Mouse (Mus musculus) thymus, adult 18-20 months (tissue): ENCODE measurements around the gene Sorl1.

ENCODE experiments used
- DNase-seq, 2 experiments: peaks; one replicate each; pipeline ENCODE4 v3.0.0; 2022; ENCODE audit warnings: mixed read lengths in 2 of 2

Sorl1 gene

DNA sequence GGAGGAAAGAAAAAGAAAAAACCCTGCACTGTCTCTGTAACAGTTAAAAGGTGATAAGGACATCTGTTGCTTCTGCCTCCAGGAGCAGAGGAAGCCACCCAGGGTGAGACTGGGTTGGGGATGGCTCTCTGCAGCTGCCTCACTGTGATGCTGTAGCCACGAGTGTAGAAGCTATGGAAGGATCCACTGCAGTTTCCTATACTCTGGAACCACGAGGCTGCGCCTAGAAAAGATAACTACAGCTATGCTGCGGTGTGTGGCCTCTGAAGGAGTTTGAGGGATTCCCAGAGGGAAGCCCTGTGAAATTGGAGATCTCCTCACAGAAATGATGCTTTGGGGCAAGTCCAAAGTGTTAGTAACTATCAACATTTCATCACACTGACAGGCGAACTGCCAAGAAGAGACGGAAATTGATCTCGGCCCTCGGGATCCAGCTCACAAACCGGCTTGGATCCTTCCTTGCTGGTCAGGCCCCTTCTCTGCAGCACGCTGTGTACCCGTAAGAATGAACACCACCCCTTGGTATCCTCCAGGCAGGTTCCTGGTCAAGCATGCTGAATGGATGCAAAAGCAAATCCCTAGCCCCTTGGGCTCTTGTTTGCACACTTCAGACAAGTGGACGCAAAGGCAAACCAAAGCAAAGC lies 71.3 kb downstream of the Sorl1 start:
- no peak for DNase-seq

DNA sequence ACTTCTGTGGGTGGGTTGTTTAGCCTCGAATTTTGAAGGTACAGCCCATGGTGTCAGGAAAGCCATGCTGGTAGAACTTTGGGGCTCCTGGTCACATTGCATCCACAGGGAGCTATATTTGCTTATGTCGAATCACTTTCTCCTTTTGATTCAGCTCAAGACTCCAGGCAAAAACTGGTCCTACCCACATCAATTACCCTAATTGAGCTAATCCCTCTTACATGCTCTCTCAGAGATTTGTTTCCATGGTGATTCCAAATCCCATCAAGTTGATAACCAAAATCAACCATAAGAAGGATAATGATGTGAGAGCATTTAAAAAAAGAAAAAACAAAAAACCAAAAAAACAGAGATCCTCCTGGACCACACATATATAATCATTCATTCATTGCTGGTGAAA lies 75.6 kb downstream of the Sorl1 start:
- no peak for DNase-seq

- no peak for DNase-seq
Observed at GRCm38 (mm10) chr9:42047786-42048185, 76.3 kb downstream of the Sorl1 start.

- no peak for DNase-seq
Observed at GRCm38 (mm10) chr9:42046248-42046647, 77.8 kb downstream of the Sorl1 start.

DNA sequence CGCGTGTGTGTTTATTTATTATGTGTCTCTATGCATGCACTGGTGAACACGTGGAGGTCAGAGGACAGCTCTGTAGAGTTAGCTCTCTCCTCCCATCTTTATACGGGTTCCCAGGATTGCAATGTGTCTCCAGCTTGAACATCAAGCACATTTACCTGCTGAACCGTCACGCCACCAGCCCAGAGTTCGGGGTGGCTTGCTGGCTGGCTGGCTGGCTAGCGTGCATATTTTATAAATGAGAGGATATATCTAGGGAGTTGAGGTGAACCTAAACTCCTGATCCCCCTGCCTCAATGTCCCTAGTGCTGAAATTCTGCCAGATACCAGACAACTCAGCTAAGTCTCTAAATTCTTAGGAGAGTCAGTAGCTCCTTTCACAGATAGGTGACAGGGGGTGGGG lies 79.4 kb downstream of the Sorl1 start:
- DNase-seq, result no peak

GRCm38 (mm10) chr9:42043934-42044333 lies 80.2 kb downstream of the Sorl1 start:
- DNase-seq, result no peak

- DNase-seq, result peak in 1 of 2 experiments; percentile 30
Observed at GRCm38 (mm10) chr9:42039000-42039992, 84.8 kb downstream of the Sorl1 start.

DNA sequence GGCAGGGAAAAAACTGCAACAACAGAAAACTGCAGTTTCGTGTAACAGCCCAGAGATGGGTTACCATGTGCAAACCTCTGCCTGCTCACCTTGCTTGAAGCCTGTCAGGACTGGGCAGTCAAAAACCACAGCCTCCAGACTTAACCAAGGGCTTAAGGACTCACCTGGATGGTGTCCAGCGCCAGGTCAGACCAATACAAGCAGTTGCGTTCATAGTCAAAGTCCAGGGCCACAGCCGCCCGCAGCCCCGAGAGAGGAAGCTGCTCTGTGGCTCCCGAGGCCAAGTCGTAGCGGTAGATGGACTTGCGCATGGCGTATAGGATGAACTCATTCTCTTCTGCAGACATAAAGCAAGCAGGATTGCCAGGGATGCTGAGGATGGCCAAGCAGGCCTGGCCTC lies 87.2 kb downstream of the Sorl1 start:
- DNase-seq, result no peak

GRCm38 (mm10) chr9:42035995-42036394 lies 88.1 kb downstream of the Sorl1 start:
- peak in 1 of 2 experiments; percentile 51 for DNase-seq

- no peak for DNase-seq
Observed at GRCm38 (mm10) chr9:42035213-42035765, 88.8 kb downstream of the Sorl1 start.

DNA sequence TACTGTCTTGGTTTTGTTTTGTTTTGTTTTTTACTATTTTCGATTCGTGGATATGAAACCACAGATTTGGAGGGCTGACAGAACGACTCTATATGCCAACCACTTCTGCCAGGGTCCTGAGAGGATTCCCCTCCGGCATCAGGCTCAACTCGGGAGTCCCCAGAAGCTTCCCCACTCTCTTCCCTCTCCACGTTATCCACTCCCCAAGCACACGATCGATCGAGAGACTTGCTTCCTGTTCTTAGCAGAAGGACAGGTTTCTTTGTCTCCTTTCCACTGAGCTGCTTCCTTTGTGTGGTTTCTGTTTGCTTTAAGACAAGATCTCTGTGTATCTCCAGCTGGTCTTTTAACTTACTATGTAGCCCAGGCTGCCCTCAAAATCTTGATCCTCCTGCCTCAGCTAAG lies 90.0 kb downstream of the Sorl1 start:
- no peak for DNase-seq

GRCm38 (mm10) chr9:42033291-42034115 lies 90.6 kb downstream of the Sorl1 start:
- DNase-seq, result peak in 1 of 2 experiments; percentile 28

DNA sequence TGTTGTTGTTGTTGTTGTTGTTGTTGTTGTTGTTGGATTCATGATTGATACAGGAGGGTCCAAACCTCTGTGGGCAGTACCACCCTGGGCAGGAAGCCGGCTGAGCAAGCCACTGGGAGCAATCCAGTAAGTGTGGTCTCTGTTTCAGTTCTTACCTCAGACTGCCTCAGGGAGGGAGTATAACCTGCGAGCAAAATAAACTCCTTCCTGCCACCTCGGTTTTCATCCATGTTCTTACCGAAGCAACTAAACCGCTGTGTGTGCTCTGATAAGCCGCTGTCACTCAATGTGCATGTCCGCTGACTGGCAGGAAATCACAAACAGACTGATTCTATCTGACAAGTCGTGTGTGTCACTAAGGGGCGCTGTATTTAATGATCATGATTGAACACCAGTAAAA lies 91.7 kb downstream of the Sorl1 start:
- peak in 1 of 2 experiments; percentile 48 for DNase-seq

- peak in 1 of 2 experiments; percentile 59 for DNase-seq
Observed at GRCm38 (mm10) chr9:42028807-42029206, 95.3 kb downstream of the Sorl1 start.

DNA sequence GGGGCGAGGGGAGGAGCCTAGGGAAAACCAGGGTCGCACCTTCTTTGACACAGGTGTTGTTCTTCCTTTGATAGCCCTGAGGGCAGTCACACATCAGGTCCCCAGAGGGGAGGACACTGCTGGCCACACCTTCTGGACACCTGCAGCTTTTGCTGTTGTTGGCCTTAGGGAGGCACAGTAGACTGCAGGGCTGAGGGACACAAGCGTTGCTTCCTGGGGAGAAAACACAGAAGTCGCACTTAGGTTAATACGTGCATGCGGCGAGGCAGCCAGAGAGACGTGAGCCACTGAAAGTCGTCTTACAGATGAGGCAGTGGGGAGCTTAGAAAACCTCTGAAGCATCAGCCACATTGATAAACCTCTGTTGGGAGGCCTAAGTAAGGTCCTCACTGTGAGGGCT lies 99.8 kb downstream of the Sorl1 start:
- DNase-seq, result no peak

DNA sequence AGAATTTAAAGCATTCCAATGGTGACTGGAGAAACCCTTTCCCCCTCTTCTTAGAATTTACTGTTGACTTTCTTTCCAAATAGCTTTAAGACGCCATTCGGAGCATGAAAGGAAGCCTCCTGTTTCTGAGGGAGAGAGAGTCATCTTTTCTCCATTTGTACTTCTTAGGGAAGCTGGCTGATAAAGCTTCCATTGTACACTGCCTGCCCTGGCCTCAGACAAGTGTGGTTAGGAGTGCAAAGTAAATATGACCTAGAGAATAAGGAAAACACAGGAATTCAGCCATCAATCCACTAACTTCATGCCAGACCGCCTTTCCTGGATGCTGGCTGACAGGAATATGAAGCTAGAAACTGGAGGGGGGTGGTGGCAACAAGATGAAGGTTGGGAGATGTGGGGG lies 100.7 kb downstream of the Sorl1 start:
- DNase-seq, result no peak

DNA sequence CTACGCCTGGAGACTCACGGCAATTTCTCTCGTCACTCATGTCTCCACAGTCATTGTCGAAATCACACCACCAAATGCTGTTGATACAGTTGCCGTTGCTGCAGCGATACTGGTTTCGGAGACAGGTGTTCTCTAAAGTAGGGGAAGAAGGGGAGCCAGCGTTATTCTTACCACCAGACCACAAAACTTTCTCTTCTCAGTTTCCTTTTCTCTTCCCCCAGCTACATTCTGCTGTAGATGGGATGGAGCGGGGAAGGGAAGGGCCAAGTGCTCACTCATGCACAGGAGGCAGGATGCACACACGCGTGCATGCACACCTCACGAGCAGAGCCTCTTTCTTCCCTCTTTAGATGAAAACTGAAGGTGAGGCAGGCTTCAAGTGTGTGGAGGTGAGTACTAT lies 101.8 kb downstream of the Sorl1 start:
- DNase-seq, result peak; percentile 50 to 67

GRCm38 (mm10) chr9:42019308-42020031 lies 104.6 kb downstream of the Sorl1 start:
- DNase-seq, result no peak

GRCm38 (mm10) chr9:42008501-42008900 lies 115.6 kb downstream of the Sorl1 start:
- DNase-seq, result no peak

- DNase-seq, result no peak
Observed at GRCm38 (mm10) chr9:42005101-42005500, 119.0 kb downstream of the Sorl1 start.

DNA sequence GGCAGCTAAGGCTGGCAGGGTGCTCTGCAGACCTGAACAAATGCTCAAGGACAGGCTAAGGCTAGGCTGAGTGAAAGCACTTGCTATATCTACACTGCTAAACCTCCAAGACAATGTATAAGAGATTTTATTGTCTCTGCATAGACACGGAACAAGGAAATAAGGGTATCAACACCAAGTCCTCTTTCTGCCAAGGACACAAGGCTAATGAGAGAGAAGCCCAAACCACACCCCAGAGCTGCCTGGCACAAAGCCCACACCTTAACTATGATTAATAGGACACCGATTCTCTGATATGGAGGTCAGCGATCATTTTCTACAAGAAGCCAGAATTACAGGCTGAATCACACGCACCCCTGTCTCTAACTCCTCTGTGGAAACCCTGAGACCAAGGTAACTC lies 120.0 kb downstream of the Sorl1 start:
- no peak for DNase-seq
